Mouse (Mus musculus): ENCODE measurements around the gene 1700025G04Rik. TPM values are rescaled to one million over a fixed set of nuclear protein-coding genes. Genes with fewer than 3 reads are reported as not detected.

The 1700025G04Rik gene
- total RNA-seq, 4 experiments from 2014 or later: 77.9 to 89.2 (median 85.5) TPM

DNA sequence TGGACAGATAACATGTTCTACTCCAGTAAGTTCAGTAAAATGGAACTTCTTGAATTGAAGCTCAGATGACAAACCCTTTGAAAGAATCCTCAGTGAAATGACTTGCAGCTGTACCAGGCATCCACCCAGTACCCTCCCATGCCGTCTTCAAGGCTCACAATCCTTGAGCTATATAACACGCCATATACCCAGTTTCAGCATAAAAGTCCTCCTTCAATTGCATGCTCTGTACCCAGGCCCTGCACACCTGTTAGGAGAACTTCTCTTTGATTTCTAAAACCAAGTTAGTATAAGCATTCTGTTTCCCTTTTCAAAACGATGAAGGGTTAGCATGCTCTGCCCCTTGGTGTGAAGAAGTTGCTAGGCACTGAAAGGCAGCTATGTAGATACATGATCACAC lies 56.2 kb downstream of the 1700025G04Rik start:
- DNase-seq (ENCODE audit: low spot score in 2 of 2): no peak

DNA sequence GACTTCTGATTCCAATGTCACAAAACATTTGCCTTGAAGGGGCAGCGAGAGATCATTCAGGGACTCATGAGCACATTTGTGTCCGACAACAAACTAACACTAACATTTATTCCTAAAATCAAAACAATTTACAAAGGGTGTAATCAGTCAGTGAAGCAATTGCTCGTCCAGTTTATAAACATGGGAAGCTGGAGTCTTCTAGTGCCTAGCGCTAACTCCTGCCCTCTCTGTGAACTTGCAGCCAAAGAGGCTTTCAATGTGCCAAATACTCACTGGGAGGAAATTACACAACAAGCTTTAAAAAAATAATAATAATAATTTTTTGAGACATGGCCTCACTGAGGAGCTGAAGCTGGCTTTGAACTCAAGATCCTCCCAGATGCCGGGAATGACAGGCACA lies 57.8 kb downstream of the 1700025G04Rik start:
- no peak for DNase-seq (ENCODE audit: low spot score in 2 of 2)

DNA sequence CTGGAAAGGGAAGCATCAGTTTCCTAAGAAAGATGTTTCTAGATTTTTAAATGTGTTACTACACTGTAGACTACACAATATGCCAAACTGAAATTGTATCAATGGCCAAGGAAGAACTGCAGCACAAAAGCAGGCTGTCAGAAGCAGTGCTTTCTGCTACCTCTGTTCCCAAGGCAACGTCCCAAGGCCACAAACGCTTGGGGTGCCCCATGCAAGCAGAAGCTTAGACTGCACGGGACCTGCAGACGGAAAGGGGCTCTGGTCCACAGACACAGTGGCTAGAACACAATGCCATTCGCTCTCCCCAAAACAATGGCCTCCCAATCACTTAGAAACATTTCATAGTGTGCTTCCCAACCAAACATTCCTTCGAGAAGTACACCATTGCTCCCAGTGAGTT lies 59.4 kb downstream of the 1700025G04Rik start:
- no peak for DNase-seq (ENCODE audit: low spot score in 2 of 2)

DNA sequence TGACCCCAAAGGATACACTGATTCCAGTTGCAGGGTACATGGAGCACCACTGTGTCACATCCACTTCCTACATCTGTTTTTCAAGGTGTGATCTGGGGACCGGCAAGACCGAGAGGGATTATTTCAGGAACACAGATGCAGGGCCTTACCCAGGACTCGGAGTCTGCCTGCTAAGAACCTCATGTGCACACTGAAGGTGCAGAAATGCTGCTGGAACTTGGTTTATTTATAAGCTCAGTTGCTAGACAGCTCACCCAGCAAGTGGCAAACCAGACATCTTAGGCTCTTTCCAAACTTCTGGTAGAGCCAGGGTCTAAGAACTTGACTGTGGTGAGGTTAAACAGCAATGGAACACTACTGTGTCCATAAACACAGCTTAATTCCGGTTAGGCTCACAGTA lies 61.2 kb downstream of the 1700025G04Rik start:
- DNase-seq (ENCODE audit: low spot score in 2 of 2): no peak

DNA sequence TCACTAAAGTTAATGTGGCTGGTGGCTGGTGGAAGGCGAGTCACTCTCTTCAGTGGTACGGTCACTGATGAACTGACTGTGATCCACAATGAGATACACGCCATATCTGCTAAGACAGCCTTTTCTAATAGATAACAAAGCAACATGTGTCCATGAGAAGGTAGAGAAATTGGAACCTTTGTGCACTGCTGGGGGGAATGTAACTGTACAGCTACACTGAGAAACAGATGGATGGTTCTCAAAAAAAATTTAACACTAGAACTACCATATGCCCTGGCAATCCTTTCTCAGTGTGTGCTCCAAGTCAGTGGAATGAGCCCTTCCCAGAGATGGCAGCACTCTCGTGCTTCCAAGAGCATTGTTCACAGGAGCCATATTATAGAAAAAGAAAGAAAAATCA lies 63.2 kb downstream of the 1700025G04Rik start:
- no peak for DNase-seq (ENCODE audit: low spot score in 2 of 2)

DNA sequence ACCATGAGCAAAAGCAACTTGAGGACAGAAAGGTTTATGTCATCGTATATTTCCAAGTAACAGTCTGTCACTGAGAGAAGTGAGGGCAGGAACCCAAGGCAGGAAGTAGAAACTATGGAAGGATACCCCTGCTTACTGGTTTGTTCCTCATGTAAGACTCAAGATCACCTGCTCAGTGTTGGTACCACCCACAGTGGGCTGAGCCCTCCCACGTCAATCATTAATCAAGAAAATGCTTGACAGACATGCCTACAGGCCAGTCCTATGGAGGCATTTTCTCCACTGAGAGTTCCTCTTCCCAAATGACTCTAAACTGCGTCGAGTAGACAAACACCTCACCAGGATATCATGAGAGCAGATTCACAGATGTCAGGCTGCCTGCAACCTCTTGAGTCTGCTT lies 64.6 kb downstream of the 1700025G04Rik start:
- no peak for DNase-seq (ENCODE audit: low spot score in 2 of 2)

DNA sequence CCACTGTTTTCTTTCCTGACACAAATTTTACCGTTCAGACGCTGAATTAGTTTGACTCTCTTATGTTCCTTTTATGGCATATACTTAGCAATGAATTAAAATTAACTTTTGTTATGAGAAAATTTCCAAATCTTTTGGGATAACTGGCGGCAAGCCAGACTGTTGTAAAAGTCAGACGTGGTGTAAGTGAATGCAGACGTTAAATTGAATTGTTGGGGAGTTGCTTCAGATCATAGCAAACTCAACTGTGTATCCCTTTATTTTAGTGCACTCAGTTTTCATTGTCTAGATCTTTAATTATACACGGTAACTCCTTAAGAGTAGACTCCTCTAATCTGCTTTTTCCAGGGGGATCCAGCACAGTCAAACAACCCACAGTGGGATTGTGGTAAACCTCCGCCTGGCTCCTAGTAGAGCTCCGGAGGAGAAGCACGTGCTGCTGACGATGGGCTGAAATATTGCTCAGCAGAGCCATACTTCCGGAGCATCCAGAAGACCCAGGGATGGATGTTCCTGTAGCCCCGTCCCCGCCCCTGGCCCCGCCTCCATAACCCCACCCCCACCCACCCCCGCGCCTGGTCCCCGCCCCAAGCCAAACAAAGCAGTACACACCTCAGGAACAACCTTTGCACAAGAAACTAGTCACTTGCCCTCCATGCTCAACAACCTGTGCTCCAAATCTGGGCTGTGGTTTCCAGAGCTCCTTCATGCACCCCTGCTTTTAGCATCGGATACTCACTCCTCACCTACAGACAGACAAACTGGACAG lies 65.7 kb downstream of the 1700025G04Rik start:
- no peak for DNase-seq (ENCODE audit: low spot score in 2 of 2)

DNA sequence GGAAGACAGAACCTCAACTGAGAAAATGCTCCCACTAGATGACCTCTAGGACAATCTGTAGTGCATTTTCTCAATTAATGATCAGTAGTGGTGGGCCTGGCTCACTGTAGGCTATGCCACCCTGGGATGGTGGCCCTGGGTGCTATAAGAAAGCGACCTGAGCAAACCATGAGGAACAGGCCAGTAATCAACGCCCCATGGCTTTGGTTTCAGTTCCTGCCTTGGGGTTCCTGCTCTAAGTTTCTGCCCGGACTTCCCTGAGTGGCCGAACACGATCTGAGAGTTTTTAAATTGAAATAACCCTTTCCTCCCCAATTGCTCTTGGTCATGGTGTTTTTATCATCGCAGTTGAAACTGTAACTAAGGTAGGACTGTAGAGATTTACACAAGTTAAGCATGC lies 69.1 kb downstream of the 1700025G04Rik start:
- no peak for DNase-seq (ENCODE audit: low spot score in 2 of 2)

DNA sequence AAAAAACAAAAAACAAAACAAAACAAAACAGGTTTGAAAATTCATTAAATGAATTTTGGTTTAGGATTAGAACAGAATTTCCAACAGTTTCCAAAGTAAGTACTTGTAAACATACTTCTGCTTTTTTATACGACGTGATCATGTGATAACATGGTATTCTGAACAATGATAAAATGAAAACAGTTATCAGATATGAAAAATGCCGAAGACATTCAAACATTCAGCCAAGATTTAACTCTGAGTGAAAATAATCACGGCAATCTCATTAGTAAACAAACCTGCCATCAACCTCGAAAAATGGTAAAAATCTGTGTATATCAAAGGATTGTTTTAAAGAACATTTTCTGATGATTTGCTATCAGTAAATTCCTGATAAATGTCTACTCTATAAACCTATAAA lies 69.9 kb downstream of the 1700025G04Rik start:
- DNase-seq (ENCODE audit: low spot score in 2 of 2): no peak

DNA sequence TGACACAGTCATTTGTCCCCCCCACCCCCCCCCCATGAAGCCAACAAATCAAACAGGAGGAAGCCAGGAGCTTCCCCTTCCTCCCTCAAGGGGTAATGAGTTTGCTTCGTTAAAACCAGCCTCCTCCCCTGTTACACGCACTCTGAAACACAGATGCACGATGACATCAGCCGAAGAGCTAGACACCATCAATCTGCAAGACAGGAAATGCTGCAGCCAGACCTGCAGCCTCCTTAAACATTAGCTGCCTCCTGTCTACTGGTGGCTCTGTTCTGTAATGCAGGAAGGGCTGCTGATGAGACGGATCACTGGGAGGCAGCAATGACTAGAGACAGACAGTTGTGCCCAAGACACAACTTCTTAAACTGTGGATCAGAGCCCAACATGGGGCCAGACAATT lies 70.7 kb downstream of the 1700025G04Rik start:
- no peak for DNase-seq (ENCODE audit: low spot score in 2 of 2)

DNA sequence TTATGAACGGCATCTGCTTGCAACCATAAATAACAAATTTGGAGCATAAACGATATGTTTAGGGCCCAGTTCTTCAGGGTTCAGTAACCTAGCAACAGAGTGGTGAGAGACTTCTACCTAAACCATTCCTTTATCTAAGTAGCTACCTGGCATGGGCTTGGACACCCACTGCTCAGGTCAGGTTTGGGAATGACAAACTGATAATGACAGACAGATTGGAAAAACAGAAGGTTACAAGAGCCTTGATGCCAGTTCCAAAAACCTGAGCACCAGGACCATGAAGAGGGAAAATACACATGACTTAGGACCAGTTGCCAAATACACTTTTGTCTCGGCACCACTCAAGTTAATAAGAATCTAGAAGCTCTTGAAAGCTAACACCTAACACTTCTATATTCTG lies 71.6 kb downstream of the 1700025G04Rik start:
- no peak for DNase-seq (ENCODE audit: low spot score in 2 of 2)

DNA sequence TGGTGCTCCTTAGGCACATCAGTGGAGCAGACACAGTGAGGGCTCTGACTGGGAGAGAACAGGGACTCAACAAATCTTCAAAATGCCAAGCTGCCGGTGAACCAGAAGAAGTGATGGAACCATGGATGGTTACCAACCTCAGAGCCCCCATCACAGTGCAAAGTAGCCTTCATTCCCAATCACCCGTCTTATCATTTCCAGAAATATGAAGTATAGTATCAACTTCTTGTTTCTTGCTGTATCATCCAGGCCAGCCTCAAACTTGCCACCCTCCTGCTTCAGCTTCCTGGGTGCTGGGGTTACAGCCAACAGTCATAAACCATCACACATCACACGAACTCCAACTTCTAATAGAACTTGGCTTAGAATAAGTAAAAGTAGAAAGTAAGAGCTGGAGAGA lies 73.3 kb downstream of the 1700025G04Rik start:
- no peak for DNase-seq (ENCODE audit: low spot score in 2 of 2)

DNA sequence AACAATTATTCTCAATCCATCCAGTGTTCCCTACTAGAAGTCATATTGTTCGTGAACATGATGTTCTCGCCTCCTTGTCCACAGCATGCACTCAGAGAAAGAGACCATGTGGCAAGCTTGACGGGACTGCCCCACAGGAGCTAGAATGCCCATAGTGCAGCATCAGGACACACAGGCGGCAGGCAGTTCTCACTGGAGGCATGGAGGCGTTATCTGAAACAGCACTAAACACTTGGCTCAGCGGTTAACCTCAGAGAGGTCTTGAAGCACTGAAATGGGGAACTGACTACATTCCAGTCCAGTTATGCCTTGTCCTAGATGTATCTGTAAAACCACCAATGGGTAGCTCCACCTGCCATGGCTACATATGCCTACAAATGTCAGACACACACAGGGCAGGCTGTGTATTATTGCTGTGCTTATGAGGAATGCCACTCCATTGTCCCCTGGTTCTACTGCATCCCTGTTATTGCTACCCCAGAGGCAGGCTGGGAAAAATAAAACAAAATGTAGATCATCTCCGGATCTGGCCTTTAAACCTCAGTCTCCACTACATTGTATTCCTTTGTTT lies 74.3 kb downstream of the 1700025G04Rik start:
- DNase-seq (ENCODE audit: low spot score in 2 of 2): no peak

DNA sequence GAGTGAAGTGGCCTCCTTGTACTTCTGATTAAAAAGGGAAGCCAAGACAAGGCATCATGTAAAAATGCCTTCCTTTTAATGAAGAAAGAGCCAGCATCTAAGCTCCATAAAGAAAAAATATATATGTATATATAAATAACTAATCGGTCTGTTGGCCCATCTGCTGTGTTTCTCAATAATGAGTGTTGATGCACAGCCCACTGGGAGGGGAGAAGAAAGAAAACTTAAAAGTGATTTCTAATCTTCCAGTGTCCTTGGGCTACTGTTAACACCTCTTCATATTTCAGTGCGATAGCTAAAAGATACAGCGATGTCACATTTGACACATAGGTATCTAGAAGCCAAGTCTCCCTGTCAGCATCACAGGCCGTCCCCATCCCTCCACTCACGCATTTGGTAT lies 78.2 kb downstream of the 1700025G04Rik start:
- DNase-seq (ENCODE audit: low spot score in 2 of 2): no peak

DNA sequence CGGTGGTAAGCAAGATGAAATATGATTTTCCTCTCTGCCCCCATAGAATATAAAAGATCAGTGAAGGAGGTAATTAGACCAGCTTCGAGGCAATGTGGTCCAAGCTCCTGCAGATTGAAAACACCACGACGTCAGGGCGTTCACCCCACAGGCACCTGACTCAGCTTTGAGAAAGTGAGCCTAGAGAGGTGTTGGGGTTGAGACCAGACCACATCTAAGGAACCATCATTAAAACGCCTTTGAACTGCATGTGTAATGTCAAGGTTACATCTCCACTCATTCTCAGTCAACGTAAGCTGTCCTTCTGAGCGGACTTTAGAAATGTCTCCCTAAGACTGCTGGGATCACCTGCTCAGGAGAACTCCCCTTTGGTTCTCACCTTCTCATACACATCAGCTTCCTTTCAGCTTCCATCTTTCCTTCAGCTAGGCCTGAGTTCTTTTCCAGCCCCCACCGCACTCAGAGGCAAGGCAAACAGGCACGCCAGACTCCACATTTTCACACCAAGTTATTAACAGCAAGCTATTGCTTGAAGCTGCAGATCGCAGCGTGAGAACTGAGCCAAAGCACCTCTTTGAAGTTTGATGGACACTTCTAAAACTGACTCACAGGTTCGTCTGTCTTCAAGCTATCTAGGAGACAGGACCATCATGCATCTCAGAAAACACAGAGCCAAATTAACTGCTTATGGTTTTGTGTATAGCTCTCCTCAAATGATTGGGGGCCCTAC lies 79.5 kb downstream of the 1700025G04Rik start:
- no peak for DNase-seq (ENCODE audit: low spot score in 2 of 2)

DNA sequence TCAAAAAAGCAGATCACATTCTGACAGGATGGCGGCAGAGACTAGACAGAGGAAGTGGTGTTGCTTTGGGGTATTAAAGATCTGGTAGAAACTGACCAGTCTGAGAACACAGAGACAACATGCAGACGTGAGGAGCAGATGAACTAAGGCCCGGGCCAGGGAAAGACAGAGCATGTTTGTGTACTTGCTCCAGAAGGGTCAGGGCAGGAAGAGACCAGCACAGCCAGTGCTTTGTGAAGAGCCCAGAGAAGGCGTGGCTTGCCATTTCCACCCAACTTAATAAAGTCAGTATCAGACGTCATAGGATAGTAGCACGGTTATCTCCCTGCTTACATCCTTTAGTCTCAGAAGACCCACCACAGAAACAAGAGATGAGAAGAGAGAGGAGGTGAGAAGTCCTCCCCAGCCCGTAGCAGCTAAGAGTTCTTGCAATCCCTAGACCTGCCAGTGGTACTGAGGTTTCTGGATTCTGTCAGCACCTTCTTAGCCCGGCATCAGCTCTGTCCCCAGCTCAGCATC lies 81.4 kb downstream of the 1700025G04Rik start:
- DNase-seq (ENCODE audit: low spot score in 2 of 2): no peak

DNA sequence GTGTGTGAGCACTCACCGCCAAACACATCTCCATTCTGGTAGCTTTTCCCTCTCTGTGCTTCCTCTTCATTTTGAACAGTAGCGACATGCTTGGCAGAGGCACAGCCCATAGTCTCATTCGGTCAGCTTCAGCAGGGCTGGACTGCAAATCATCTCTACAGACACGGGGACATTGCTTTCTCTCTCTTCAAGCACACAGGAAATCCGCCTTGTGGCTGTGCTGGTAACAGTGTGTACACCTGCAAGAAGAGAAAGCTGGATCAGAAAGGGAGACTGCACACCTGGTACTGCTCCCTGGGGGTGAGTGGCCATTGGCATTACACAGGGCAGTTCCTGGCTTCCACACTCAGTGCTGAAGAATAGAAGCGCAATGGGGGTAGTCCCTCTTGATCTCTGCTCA lies 83.4 kb downstream of the 1700025G04Rik start:
- no peak for DNase-seq (ENCODE audit: low spot score in 2 of 2)

DNA sequence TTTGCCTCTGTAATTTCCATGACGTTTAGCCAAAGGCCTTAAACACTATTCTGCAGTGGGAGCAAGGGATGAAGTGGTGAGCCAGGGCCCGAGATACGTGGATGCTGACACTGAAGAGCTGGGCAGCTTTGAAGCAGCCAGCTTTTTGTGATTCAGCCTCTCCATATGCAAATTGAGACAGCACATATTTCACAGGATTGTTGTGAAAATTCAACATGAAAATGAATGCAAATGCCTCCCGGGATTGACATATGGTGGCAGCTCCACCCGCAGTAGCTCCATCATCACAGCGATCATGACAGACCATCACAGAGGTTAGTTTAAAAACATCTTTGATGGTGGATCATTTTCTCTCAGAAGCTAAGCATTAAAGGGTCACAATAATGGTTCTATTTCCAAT lies 85.4 kb downstream of the 1700025G04Rik start:
- no peak for DNase-seq (ENCODE audit: low spot score in 2 of 2)

DNA sequence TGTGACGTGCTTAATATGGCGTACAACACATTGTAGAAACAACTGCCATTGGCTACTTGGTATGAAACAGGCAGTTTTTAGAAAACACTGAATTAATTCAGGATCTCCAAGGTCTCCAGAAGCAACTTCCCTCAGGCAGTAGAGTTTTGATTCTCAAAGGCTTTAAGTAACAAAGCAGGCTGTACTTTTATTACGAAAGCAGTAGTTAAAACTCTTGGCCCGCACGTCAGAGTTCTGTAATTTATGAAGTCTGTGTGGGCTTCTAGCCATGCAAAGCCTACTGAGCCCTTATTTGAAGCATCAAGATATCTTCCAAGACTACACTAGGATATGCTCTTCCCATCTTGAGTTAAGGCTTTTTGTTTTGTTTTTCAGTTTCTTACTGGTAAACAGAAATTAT lies 89.5 kb downstream of the 1700025G04Rik start:
- DNase-seq (ENCODE audit: low spot score in 2 of 2): no peak

DNA sequence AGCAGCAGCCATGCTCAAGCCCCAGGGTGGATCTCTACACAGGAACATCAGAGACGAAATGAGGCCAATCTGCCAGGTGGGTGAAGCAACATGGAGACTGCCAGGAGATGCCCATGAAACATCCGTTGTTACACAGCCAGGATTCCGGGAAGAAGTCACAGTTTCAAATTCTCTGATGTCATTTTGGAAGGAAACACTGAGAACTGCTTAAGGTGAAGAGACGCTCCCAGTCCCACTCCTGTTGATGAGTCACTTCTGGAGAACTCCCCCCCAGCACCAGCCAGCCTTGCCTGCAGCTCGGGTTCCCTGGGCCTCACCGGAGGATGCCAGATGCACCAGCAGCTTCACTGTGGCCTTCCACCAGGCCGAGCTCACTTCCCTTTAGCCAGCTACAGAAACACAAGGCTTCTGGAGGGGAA lies 90.5 kb downstream of the 1700025G04Rik start:
- DNase-seq (ENCODE audit: low spot score in 2 of 2): peak; percentile 41 to 61

DNA sequence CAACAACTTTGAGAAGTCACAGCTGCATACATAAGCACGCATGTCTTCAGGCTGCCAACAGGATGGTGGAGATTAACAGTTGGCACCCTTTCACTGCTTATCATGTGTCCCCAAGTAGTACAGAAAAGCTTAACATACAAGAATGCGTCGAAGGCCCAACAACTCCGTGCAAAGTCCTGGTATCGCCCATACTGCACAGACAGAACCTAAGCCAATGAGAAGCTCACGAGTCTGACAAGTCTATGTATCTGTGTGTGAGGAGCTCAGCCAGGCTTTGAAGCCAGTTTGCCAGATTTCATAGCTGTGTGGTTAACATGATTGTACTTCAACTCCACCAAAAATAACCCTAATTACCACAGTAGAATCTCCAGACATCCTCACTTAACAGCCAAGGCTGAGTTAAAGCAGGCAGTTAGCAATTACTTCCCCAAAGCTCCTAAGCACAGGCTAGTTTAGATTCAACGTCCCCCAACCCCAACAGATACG lies 91.2 kb downstream of the 1700025G04Rik start:
- DNase-seq (ENCODE audit: low spot score in 2 of 2): no peak

DNA sequence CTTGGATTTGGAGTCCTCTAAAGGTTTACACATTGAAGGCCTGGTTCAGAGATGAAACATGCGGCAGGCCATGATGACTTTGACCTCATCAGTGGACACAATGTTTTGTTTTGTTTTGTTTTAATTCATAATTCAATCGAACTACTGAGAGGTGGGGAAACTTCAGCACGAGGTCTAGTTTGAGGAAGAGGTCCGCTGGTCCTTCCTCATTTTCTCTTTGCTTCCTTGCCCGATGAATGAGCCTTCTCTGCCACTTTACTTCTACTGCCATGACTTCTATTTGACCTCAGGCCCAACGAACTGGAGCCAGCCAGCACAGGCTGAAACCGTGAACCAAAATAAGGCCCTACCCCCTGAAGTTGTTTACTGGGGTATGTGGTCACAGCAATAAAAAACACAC lies 92.3 kb downstream of the 1700025G04Rik start:
- no peak for DNase-seq (ENCODE audit: low spot score in 2 of 2)

Data from gastrocnemius, adult 8-10 months (tissue).